Mouse (Mus musculus) limb, embryonic 14.5 days (tissue): ENCODE results near the gene Lrrc41. TPM values are rescaled to one million over a fixed set of nuclear protein-coding genes. Genes with fewer than 3 reads are reported as not detected.

Experiments used
- ATAC-seq: fragments of 200-750 bp; cut with Nextera tagmentation; 2 replicates; pipeline ENCODE4 v1.8.0; 2017; ENCODE audit warnings: low read depth, moderate number of reproducible peaks, moderate TSS enrichment; ENCODE audit not compliant: low FRiP score
- DNase-seq: peaks from one replicate; pipeline ENCODE4 v3.0.0-alpha.2; 2015; ENCODE audit warnings: low spot score
- H3K27ac ChIP-seq: fragments of 300-500 bp; sonication (generic); replicated peaks from 2 replicates; pipeline ENCODE4 v1.5.1; 2014; ENCODE audit warnings: low read depth, mild to moderate bottlenecking, low read length, moderate library complexity, mixed read lengths
- H3K27me3 ChIP-seq: fragments of 300-500 bp; sonication (generic); 2 replicates; pipeline ENCODE4 v1.6.1; 2014; ENCODE audit warnings: low read length, mixed read lengths; ENCODE audit not compliant: control insufficient read depth, insufficient read depth
- H3K36me3 ChIP-seq: fragments of 300-500 bp; sonication (generic); 2 replicates; pipeline ENCODE4 v1.6.1; 2014; ENCODE audit warnings: mild to moderate bottlenecking, low read length, moderate library complexity, mixed read lengths; ENCODE audit not compliant: control insufficient read depth, insufficient read depth
- H3K4me1 ChIP-seq: fragments of 300-500 bp; sonication (generic); 2 replicates; pipeline ENCODE4 v1.6.1; 2014; ENCODE audit warnings: antibody characterized with exemption, low read length, mixed read lengths; ENCODE audit not compliant: control insufficient read depth, insufficient read depth
- H3K4me2 ChIP-seq: fragments of 300-500 bp; sonication (generic); replicated peaks from 2 replicates; pipeline ENCODE4 v1.6.1; 2014; ENCODE audit warnings: low read depth, mild to moderate bottlenecking, low read length, moderate library complexity; ENCODE audit not compliant: severe bottlenecking
- H3K4me3 ChIP-seq: fragments of 300-500 bp; sonication (generic); replicated peaks from 2 replicates; pipeline ENCODE4 v1.5.1; 2014; ENCODE audit warnings: low read length
- H3K9ac ChIP-seq: fragments of 300-500 bp; sonication (generic); 2 replicates; pipeline ENCODE4 v1.6.1; 2014; ENCODE audit warnings: mild to moderate bottlenecking, low read depth, low read length, moderate library complexity; ENCODE audit not compliant: severe bottlenecking
- H3K9me3 ChIP-seq: fragments of 300-500 bp; sonication (generic); 2 replicates; pipeline ENCODE4 v1.6.1; 2016; ENCODE audit warnings: low read length; ENCODE audit not compliant: control insufficient read depth
- POLR2A ChIP-seq: fragments of 200-500 bp; IDR thresholded peaks from 2 replicates; pipeline ENCODE4 v1.8.0; 2012; ENCODE audit warnings: inconsistent platforms, mild to moderate bottlenecking, moderate library complexity, borderline replicate concordance; ENCODE audit not compliant: insufficient read depth, insufficient read length; ENCODE audit errors: extremely low read depth
- WGBS: fragments of 180-500 bp; shearing (Covaris S2); extraction: QIAGEN DNeasy Blood & Tissue Kit; methylation state at CpG from one replicate; pipeline ENCODE4 v1.1.7; 2014; 5-methylcytosine and 5-hydroxymethylcytosine counted together
- polyA plus RNA-seq, 2 experiments: library from polyadenylated mRNA; depleted of rRNA in 1 of 2; stranded (reverse) in 1 of 2; unstranded in 1 of 2; fragments of >200 nt; fragmentation: Nextera tagmentation in 1 of 2; extraction: Ambion mirVana in 1 of 2; gene quantifications; 2 replicates each; pipeline versions ENCODE4 v1.2.1 to v1.2.3; 2012 to 2014

The Lrrc41 gene
- polyA plus RNA-seq, 2 experiments: 60.2 to 80.8 TPM

DNA sequence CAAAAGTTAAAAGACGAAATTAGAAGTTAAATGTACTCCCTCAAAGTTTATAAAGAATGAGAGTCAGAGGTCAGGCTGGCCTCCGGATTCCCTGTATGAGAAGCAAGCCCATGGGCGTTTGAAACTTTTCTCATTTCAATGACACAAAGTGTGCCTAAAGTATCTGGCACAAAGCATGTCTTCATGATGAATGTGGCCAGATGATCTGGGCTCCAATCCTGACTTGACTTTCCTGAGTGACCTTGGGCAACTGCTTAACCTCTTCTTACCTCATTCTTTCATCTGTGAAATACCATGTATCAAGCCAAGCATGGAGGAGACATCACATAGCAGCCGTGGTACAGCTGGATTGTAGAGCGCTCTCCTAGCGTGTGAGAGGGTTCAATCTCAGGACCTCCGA is 67.2 kb downstream of the Lrrc41 start:
- Histone ChIP-seq H3K27ac (no peak overlapping the region), H3K4me3 (no peak overlapping the region), H3K27me3 (no peaks in the 10 kb centered on the region), H3K9ac (no peak overlapping the region), H3K4me1 (peaks cover 5% of the 10 kb centered on the region), H3K4me2 (no peak overlapping the region), H3K9me3 (no peaks in the 10 kb centered on the region), H3K36me3 (0 out of 2 replicates have a peak, but pooled peaks cover 2% of the 10 kb centered on the region)
- TF ChIP-seq POLR2A: no peak
- WGBS: 80% methylated on average over 7 of the region's 7 CpGs
- no peak for ATAC-seq
- DNase-seq: no peak

DNA sequence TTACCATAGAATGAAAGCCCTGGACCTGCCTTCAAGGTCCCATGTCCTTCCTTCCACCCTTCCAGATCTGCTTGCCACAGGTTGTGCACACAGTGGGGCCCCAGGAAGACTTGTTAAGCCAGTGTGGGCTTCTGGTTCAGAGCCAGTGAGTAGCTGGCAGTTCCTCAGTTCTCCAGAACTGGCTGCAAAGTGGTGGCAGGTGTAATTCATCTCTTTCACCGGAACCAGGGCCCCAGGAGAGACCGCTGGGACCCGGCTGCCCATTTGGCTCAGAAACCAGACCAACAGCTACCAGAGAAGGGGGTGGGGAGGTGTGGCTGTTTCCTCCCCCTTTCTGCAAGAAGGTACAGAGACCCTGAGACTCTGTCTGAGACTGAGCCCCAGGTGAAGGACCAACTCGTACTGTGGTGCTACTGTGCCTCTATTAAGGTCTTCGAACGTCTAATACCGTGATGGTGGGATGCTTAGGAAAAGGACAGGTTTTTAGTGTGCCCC is 68.3 kb downstream of the Lrrc41 start:
- no peak for DNase-seq
- no peak for TF ChIP-seq POLR2A
- Histone ChIP-seq H3K4me2 (peak overlapping the region; percentile 81), H3K9me3 (no peaks in the 10 kb centered on the region), H3K27ac (no peak overlapping the region), H3K4me3 (peak overlapping the region; percentile 67), H3K4me1 (peaks cover 5% of the 10 kb centered on the region), H3K27me3 (no peaks in the 10 kb centered on the region), H3K9ac (peak overlapping the region; percentile 72; the same call in 1 of the 2 replicates), H3K36me3 (no peaks in the 10 kb centered on the region)
- ATAC-seq: no peak
- 4% methylated on average over 7 of the region's 7 CpGs for WGBS

DNA sequence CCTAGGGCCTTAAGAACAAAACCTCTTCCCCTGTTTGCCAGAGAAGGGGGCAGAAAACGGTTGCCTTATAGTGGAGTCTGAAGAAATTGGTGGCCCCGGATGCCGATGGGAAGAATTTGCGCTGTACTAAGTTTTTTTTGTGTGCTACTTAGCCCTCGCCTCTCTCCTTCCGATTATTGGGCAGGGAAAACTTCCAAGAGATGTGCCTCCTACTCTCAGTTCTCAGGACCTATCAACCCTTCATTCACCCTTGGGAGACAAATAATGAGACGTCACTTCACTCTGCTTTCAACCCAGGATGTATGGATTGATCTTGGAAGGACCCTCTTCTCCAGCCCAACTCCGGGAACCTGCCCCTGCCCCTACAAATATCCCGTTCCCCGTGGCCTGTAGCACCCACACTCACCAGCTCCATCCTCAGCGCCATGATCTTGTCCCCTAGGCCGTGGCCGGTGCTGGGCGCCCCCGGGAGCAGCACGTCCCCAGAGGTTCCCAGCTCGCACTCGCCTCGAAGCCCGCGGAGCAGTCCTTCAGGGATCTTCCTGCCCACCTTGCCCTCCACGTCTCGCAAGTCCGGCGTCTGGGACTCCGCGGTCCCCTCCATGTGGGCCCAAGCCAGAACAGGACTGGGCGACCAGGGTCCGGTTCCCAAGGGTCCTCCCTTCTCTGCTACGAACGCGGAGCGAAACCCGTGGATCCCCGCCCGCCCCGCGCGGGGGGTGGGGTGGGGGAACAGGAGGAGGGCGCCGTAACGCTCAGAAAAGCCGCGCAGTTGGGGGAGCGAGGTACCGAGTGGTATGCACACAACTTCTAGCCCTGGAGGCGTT is 69.0 kb downstream of the Lrrc41 start:
- DNase-seq: peak; percentile 55
- H3K9ac ChIP-seq: peak overlapping the region; percentile 72
- H3K27ac ChIP-seq: no peak overlapping the region
- peak; percentile 84 for ATAC-seq
- no peaks in the 10 kb centered on the region for H3K36me3 ChIP-seq
- peak overlapping the region; percentile 67 for H3K4me3 ChIP-seq
- under 1% methylated on average over 45 of the region's 47 CpGs for WGBS
- TF ChIP-seq POLR2A: no peak
- peak overlapping the region; percentile 81 for H3K4me2 ChIP-seq
- H3K4me1 ChIP-seq: peaks cover 5% of the 10 kb centered on the region
- H3K27me3 ChIP-seq: no peaks in the 10 kb centered on the region
- no peaks in the 10 kb centered on the region for H3K9me3 ChIP-seq

Other genes starting within 250 kb of the Lrrc41 start
- 16.3 and 19.7 TPM in 2 replicates for gene Mob3c, start 247.2 kb upstream of the Lrrc41 start, polyA plus RNA-seq (2012; rRNA removed)
- 8.6 and 11.6 TPM in 2 replicates for gene Mob3c, start 247.2 kb upstream of the Lrrc41 start, polyA plus RNA-seq (2014; fragmentation: Nextera tagmentation; extraction: Ambion mirVana)
- 69.6 and 73.9 TPM in 2 replicates for gene Mknk1, start 236.1 kb upstream of the Lrrc41 start, polyA plus RNA-seq (2012; rRNA removed)
- 28.4 and 28.5 TPM in 2 replicates for gene Mknk1, start 236.1 kb upstream of the Lrrc41 start, polyA plus RNA-seq (2014; fragmentation: Nextera tagmentation; extraction: Ambion mirVana)
- not detected in 2 replicates for gene Kncn, start 190.9 kb upstream of the Lrrc41 start, polyA plus RNA-seq (2012; rRNA removed)
- not detected in 2 replicates for gene Kncn, start 190.9 kb upstream of the Lrrc41 start, polyA plus RNA-seq (2014; fragmentation: Nextera tagmentation; extraction: Ambion mirVana)
- not detected in 2 replicates for gene 6430628N08Rik, start 184.6 kb upstream of the Lrrc41 start, polyA plus RNA-seq (2012; rRNA removed)
- not detected in 2 replicates for gene 6430628N08Rik, start 184.6 kb upstream of the Lrrc41 start, polyA plus RNA-seq (2014; fragmentation: Nextera tagmentation; extraction: Ambion mirVana)
- gene Dmbx1, start 135.3 kb upstream of the Lrrc41 start, polyA plus RNA-seq (2012; rRNA removed): 0.05 and 0.09 TPM in 2 replicates
- gene Dmbx1, start 135.3 kb upstream of the Lrrc41 start, polyA plus RNA-seq (2014; fragmentation: Nextera tagmentation; extraction: Ambion mirVana): not detected in 2 replicates
- 1.7 and 1.9 TPM in 2 replicates for gene Faah, start 57.3 kb upstream of the Lrrc41 start, polyA plus RNA-seq (2012; rRNA removed)
- gene Faah, start 57.3 kb upstream of the Lrrc41 start, polyA plus RNA-seq (2014; fragmentation: Nextera tagmentation; extraction: Ambion mirVana): 1.9 and 2.1 TPM in 2 replicates
- 12.7 and 13.4 TPM in 2 replicates for gene Nsun4, start 21.4 kb upstream of the Lrrc41 start, polyA plus RNA-seq (2012; rRNA removed)
- gene Nsun4, start 21.4 kb upstream of the Lrrc41 start, polyA plus RNA-seq (2014; fragmentation: Nextera tagmentation; extraction: Ambion mirVana): 18.8 and 21.0 TPM in 2 replicates
- 318 and 510 TPM in 2 replicates for gene Uqcrh, start 198 bp upstream of the Lrrc41 start, polyA plus RNA-seq (2012; rRNA removed)
- gene Uqcrh, start 198 bp upstream of the Lrrc41 start, polyA plus RNA-seq (2014; fragmentation: Nextera tagmentation; extraction: Ambion mirVana): 494 and 543 TPM in 2 replicates
- gene Rad54l, start 48.4 kb downstream of the Lrrc41 start, polyA plus RNA-seq (2012; rRNA removed): 18.2 TPM in 2 replicates
- gene Rad54l, start 48.4 kb downstream of the Lrrc41 start, polyA plus RNA-seq (2014; fragmentation: Nextera tagmentation; extraction: Ambion mirVana): 22.3 and 25.9 TPM in 2 replicates
- 79.5 and 79.6 TPM in 2 replicates for gene Pomgnt1, start 48.6 kb downstream of the Lrrc41 start, polyA plus RNA-seq (2012; rRNA removed)
- gene Pomgnt1, start 48.6 kb downstream of the Lrrc41 start, polyA plus RNA-seq (2014; fragmentation: Nextera tagmentation; extraction: Ambion mirVana): 62.7 and 67.0 TPM in 2 replicates
- 1.7 and 2.1 TPM in 2 replicates for gene Lurap1, start 76.1 kb downstream of the Lrrc41 start, polyA plus RNA-seq (2012; rRNA removed)
- 2.5 and 3.1 TPM in 2 replicates for gene Lurap1, start 76.1 kb downstream of the Lrrc41 start, polyA plus RNA-seq (2014; fragmentation: Nextera tagmentation; extraction: Ambion mirVana)
- gene Tspan1, start 92.3 kb downstream of the Lrrc41 start, polyA plus RNA-seq (2012; rRNA removed): not detected in 2 replicates
- not detected in 2 replicates for gene Tspan1, start 92.3 kb downstream of the Lrrc41 start, polyA plus RNA-seq (2014; fragmentation: Nextera tagmentation; extraction: Ambion mirVana)
- gene 1700042G07Rik, start 98.1 kb downstream of the Lrrc41 start, polyA plus RNA-seq (2012; rRNA removed): not detected in 2 replicates
- not detected in 2 replicates for gene 1700042G07Rik, start 98.1 kb downstream of the Lrrc41 start, polyA plus RNA-seq (2014; fragmentation: Nextera tagmentation; extraction: Ambion mirVana)
- gene Gm49337, start 98.1 kb downstream of the Lrrc41 start, polyA plus RNA-seq (2012; rRNA removed): not detected in 2 replicates
- not detected in 2 replicates for gene Gm49337, start 98.1 kb downstream of the Lrrc41 start, polyA plus RNA-seq (2014; fragmentation: Nextera tagmentation; extraction: Ambion mirVana)
- gene Pik3r3, start 146.3 kb downstream of the Lrrc41 start, polyA plus RNA-seq (2012; rRNA removed): 24.8 and 27.1 TPM in 2 replicates
- gene Pik3r3, start 146.3 kb downstream of the Lrrc41 start, polyA plus RNA-seq (2014; fragmentation: Nextera tagmentation; extraction: Ambion mirVana): 14.7 and 21.7 TPM in 2 replicates